Mouse (Mus musculus) left cerebral cortex, adult 9 months (tissue): ENCODE measurements around the gene Brinp1.
A peak's percentile ranks its signal among the peaks of the same experiment; 100 is the strongest.
"Not testable (repeated sequence)": the region's sequence is repeated elsewhere in the genome, so short reads cannot be mapped to it uniquely, and the experiment has no call there.

Experiments used
- DNase-seq, 2 experiments: peaks; one replicate each; pipeline ENCODE4 v3.0.0; 2022; ENCODE audit warnings: low spot score in 2 of 2

Brinp1 gene

DNA sequence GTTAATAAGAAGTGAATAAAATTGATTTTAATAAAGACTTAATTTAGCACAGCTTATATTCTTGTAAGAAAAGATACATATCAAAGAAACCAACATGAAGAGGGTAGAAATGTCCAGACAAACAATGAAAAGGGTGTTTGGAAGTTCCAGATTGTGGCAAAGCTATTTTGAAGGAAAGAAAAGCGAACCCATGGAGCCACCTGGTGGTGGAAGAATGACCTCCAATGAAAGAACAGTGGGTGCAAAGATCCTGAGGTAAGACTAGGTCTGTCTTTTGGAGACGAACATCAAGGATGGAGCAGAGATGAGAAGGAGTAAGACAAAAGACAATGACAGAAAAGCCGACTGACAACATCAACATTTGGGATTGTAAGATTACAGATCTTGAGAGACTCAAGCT, 108.2 kb downstream of the Brinp1 start:
- no peak for DNase-seq

DNA sequence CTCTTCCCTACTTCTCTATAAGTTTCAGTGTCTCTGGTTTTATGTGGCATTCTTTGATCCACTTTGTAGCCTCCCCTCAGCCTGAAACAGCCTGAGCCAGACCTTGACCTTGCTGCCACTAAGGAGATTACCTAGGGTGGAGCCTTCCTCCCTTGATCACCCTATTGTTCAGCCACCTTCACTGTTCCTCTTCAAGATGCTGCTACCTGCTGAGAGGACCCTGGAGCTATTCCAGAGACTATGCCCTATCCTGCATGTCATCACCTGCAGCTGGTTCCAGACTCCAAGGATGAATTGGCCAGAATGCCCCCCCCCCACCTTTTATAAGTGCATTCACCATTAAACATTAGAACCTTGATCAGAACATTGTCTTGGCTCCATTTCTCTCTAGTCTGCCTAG, 140.2 kb downstream of the Brinp1 start:
- not testable (repeated sequence) for DNase-seq

- DNase-seq = no peak
Measured at GRCm38 (mm10) chr4:68806502-68806901, 147.7 kb downstream of the Brinp1 start.

- peak; percentile 37 to 38 for DNase-seq
Measured at GRCm38 (mm10) chr4:68801923-68802855, 152.0 kb downstream of the Brinp1 start.

GRCm38 (mm10) chr4:68790003-68790402, 164.2 kb downstream of the Brinp1 start:
- no peak for DNase-seq

DNA sequence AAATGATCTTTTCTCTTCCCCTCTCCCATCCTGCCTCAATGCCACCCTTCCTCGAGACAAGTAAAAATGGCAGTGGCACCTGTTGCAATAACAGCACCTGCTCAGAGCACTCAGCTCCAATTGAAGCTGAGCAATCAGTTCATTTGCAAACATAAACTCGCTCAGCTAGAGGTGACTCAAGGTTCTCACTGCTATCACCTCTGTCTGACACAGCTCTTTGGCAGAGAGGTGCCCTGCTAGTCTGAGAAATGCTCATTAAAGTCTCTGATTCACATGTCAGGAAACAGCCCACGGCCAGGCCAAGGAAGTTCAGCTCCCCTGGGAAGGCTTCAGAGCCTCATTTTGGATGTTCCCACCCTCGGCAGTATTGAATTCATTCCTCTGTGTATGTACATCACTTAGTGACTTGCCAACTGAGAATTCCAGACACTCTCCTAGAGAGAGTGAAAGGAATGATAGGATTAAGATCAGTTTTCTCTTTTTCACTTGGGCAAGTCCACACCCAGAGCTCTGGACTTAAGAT, 165.7 kb downstream of the Brinp1 start:
- DNase-seq = no peak

DNA sequence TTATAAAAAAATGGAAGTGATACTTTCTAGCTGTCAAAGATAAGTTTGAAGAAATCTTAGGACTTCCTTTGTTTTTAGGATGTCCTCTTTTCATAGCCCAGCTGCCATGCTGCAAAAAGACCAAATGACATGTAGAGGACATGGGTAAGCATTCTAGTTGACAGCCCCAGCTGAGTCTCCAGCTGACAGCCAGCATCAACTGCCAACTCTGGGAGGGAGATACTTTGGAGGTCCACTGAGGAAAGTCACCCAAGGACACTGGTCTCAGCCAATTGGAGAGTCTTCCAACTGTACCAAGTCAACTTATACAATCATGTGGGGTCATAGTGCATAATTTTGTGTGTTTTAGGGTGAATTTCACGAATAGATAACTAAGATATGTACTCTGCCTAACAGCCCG, 166.6 kb downstream of the Brinp1 start:
- no peak for DNase-seq

GRCm38 (mm10) chr4:68768256-68768655, 185.9 kb downstream of the Brinp1 start:
- DNase-seq = no peak

DNA sequence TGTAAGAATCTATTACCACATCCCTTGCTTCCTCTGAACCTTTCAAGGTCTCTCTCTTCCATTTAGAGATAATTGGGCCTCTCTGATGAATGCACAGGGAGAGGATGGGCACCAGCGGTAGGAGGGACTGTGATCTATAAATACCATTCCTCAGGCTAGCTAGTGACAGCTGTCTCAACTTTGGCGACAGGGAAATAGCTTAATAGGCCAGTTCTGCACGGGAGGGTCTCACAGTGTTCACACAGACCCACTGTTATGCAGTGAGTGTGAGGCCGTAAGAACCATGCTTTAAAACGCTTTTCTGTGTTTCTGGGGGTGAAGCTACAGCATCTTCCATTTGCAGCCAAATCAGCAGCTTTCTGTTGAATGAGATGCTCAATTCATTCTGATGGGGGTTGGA, 186.8 kb downstream of the Brinp1 start:
- DNase-seq = no peak

DNA sequence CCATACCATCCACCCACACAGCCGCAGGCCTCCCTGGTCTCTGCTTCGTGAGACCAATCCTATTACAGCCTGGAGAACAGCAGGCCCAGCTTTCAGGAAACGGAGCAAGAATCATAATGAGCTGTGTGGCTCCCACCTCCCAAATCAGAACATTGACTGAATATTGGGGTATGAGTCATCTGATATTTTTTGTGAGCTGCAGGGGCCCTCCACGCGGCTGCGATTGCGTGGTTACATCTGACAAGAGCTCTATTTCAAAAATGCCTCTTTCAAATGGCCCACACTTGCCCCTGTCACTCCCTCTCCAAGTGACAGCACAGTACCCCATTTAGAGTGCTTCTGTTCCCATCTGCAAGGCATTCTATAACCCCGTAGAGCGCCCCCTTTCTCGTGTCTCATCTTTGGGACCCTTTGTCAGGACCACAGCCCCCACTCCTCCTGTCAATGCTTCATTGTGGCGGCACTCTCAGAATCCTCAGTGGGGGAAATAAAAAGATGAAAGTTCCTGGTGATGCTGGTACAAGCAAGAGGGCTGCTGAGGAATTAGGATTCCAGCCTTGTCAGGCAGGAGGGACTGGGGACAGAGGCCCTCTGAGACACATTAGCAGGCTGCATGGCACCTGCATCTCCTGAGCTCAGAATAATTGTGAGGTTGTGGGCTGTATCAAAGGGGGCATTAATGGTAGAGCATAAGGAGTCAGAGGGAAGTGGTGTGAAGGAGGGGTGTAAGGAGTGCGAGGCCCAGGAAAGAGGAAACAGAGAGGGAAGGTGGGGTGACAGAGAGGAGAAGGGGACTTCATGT, 188.2 kb downstream of the Brinp1 start:
- DNase-seq = peak in 1 of 2 experiments; percentile 47

GRCm38 (mm10) chr4:68764937-68765336, 189.3 kb downstream of the Brinp1 start:
- DNase-seq = no peak

- DNase-seq = no peak
Measured at GRCm38 (mm10) chr4:68720983-68721382, 233.2 kb downstream of the Brinp1 start.
